Mouse (Mus musculus) limb, embryonic 14.5 days (tissue): ENCODE measurements around the gene Atg4b. TPM values are rescaled to one million over a fixed set of nuclear protein-coding genes. Genes with fewer than 3 reads are reported as not detected.

Source experiments
- ATAC-seq: fragments of 200-750 bp; cut with Nextera tagmentation; 2 replicates; pipeline ENCODE4 v1.8.0; 2017; ENCODE audit warnings: low read depth, moderate number of reproducible peaks, moderate TSS enrichment; ENCODE audit not compliant: low FRiP score
- DNase-seq: peaks from one replicate; pipeline ENCODE4 v3.0.0-alpha.2; 2015; ENCODE audit warnings: low spot score
- H3K27ac ChIP-seq: fragments of 300-500 bp; sonication (generic); replicated peaks from 2 replicates; pipeline ENCODE4 v1.5.1; 2014; ENCODE audit warnings: low read depth, mild to moderate bottlenecking, low read length, moderate library complexity, mixed read lengths
- H3K27me3 ChIP-seq: fragments of 300-500 bp; sonication (generic); 2 replicates; pipeline ENCODE4 v1.6.1; 2014; ENCODE audit warnings: low read length, mixed read lengths; ENCODE audit not compliant: control insufficient read depth, insufficient read depth
- H3K36me3 ChIP-seq: fragments of 300-500 bp; sonication (generic); 2 replicates; pipeline ENCODE4 v1.6.1; 2014; ENCODE audit warnings: mild to moderate bottlenecking, low read length, moderate library complexity, mixed read lengths; ENCODE audit not compliant: control insufficient read depth, insufficient read depth
- H3K4me1 ChIP-seq: fragments of 300-500 bp; sonication (generic); 2 replicates; pipeline ENCODE4 v1.6.1; 2014; ENCODE audit warnings: antibody characterized with exemption, low read length, mixed read lengths; ENCODE audit not compliant: control insufficient read depth, insufficient read depth
- H3K4me2 ChIP-seq: fragments of 300-500 bp; sonication (generic); replicated peaks from 2 replicates; pipeline ENCODE4 v1.6.1; 2014; ENCODE audit warnings: low read depth, mild to moderate bottlenecking, low read length, moderate library complexity; ENCODE audit not compliant: severe bottlenecking
- H3K4me3 ChIP-seq: fragments of 300-500 bp; sonication (generic); replicated peaks from 2 replicates; pipeline ENCODE4 v1.5.1; 2014; ENCODE audit warnings: low read length
- H3K9ac ChIP-seq: fragments of 300-500 bp; sonication (generic); 2 replicates; pipeline ENCODE4 v1.6.1; 2014; ENCODE audit warnings: mild to moderate bottlenecking, low read depth, low read length, moderate library complexity; ENCODE audit not compliant: severe bottlenecking
- H3K9me3 ChIP-seq: fragments of 300-500 bp; sonication (generic); 2 replicates; pipeline ENCODE4 v1.6.1; 2016; ENCODE audit warnings: low read length; ENCODE audit not compliant: control insufficient read depth
- POLR2A ChIP-seq: fragments of 200-500 bp; IDR thresholded peaks from 2 replicates; pipeline ENCODE4 v1.8.0; 2012; ENCODE audit warnings: inconsistent platforms, mild to moderate bottlenecking, moderate library complexity, borderline replicate concordance; ENCODE audit not compliant: insufficient read depth, insufficient read length; ENCODE audit errors: extremely low read depth
- WGBS: fragments of 180-500 bp; shearing (Covaris S2); extraction: QIAGEN DNeasy Blood & Tissue Kit; methylation state at CpG from one replicate; pipeline ENCODE4 v1.1.7; 2014; 5-methylcytosine and 5-hydroxymethylcytosine counted together
- polyA plus RNA-seq, 2 experiments: library from polyadenylated mRNA; depleted of rRNA in 1 of 2; stranded (reverse) in 1 of 2; unstranded in 1 of 2; fragments of >200 nt; fragmentation: Nextera tagmentation in 1 of 2; extraction: Ambion mirVana in 1 of 2; gene quantifications; 2 replicates each; pipeline versions ENCODE4 v1.2.1 to v1.2.3; 2012 to 2014

Gene Atg4b
- polyA plus RNA-seq, 2 experiments, result 59.1 to 81.8 TPM

GRCm38 (mm10) chr1:93800670-93801503 is 49.6 kb downstream of the Atg4b start:
- H3K27me3 ChIP-seq, result no peaks in the 10 kb centered on the region
- H3K4me1 ChIP-seq, result peaks cover 22% of the 10 kb centered on the region
- TF ChIP-seq POLR2A, result no peak
- H3K36me3 ChIP-seq, result peaks cover 40% of the 10 kb centered on the region
- ATAC-seq (no peak), DNase-seq (no peak)
- H3K4me2 ChIP-seq, result peak overlapping the region; percentile 83
- peak overlapping the region; percentile 77 for H3K4me3 ChIP-seq
- H3K9ac ChIP-seq, result peak overlapping the region; percentile 74
- H3K9me3 ChIP-seq, result no peaks in the 10 kb centered on the region
- WGBS, result 75% methylated on average over 21 of the region's 21 CpGs
- H3K27ac ChIP-seq, result peak overlapping the region; percentile 84

GRCm38 (mm10) chr1:93801741-93802238 is 50.5 kb downstream of the Atg4b start, which contains the start of gene Dtymk:
Gene Dtymk (minus strand): TSS chr1:93801934.
- peaks cover 22% of the 10 kb centered on the region for H3K4me1 ChIP-seq
- under 1% methylated on average over 42 of the region's 42 CpGs for WGBS
- H3K9me3 ChIP-seq, result no peaks in the 10 kb centered on the region
- peak within 1 kb of the TSS; percentile 74 for H3K9ac ChIP-seq
- 0 out of 2 replicates have a peak, but pooled peaks have one; percentile 74 for TF ChIP-seq POLR2A
- peak within 1 kb of the TSS; percentile 83 for H3K4me2 ChIP-seq
- ATAC-seq (peak; percentile 72), DNase-seq (peak; percentile 96)
- H3K27ac ChIP-seq, result peak within 1 kb of the TSS; percentile 84
- H3K27me3 ChIP-seq, result no peaks in the 10 kb centered on the region
- H3K4me3 ChIP-seq, result peak within 1 kb of the TSS; percentile 77
- peaks cover 47% of the 10 kb centered on the region for H3K36me3 ChIP-seq

GRCm38 (mm10) chr1:93802771-93803170 is 51.5 kb downstream of the Atg4b start:
- TF ChIP-seq POLR2A, result no peak
- H3K4me1 ChIP-seq, result peaks cover 22% of the 10 kb centered on the region
- peak overlapping the region; percentile 83 for H3K4me2 ChIP-seq
- DNase-seq, result no peak
- peak overlapping the region; percentile 77; the same call in 1 of the 2 replicates for H3K4me3 ChIP-seq
- WGBS, result 85% methylated on average over 5 of the region's 5 CpGs
- no peaks in the 10 kb centered on the region for H3K27me3 ChIP-seq
- H3K9me3 ChIP-seq, result no peaks in the 10 kb centered on the region
- H3K9ac ChIP-seq, result no peak overlapping the region
- no peak for ATAC-seq
- peaks cover 46% of the 10 kb centered on the region for H3K36me3 ChIP-seq
- H3K27ac ChIP-seq, result no peak overlapping the region

GRCm38 (mm10) chr1:93803556-93804507 is 52.5 kb downstream of the Atg4b start, which contains the start of gene Ing5:
Gene Ing5 (plus strand): TSS chr1:93803965.
- peak; percentile 95 for DNase-seq

GRCm38 (mm10) chr1:93804818-93805217 is 53.5 kb downstream of the Atg4b start:
- ATAC-seq (no peak), DNase-seq (no peak)
- Histone ChIP-seq H3K36me3 (peaks cover 44% of the 10 kb centered on the region), H3K27ac (no peak overlapping the region), H3K4me3 (peak overlapping the region; percentile 76), H3K4me1 (peaks cover 22% of the 10 kb centered on the region), H3K9ac (no peak overlapping the region), H3K9me3 (no peaks in the 10 kb centered on the region), H3K4me2 (peak overlapping the region; percentile 83), H3K27me3 (no peaks in the 10 kb centered on the region)
- TF ChIP-seq POLR2A, result no peak
- 79% methylated on average over 4 of the region's 4 CpGs for WGBS

More at GRCm38 (mm10) chr1:93803556-93804507, 52.5 kb downstream of the Atg4b start, which contains the start of gene Ing5:
- Histone ChIP-seq H3K27ac (peak within 1 kb of the TSS; percentile 93), H3K9ac (peak within 1 kb of the TSS; percentile 86), H3K36me3 (peaks cover 47% of the 10 kb centered on the region), H3K4me2 (peak within 1 kb of the TSS; percentile 83), H3K9me3 (no peaks in the 10 kb centered on the region), H3K4me3 (peak within 1 kb of the TSS; percentile 76), H3K27me3 (no peaks in the 10 kb centered on the region), H3K4me1 (peaks cover 22% of the 10 kb centered on the region)
- peak; percentile 95 for ATAC-seq
- TF ChIP-seq POLR2A, result 0 out of 2 replicates have a peak, but pooled peaks have one; percentile 60
- 5% methylated on average over 65 of the region's 94 CpGs for WGBS
